Mouse (Mus musculus) midbrain, embryonic 15.5 days (tissue): ENCODE results near the gene Stk32b. TPM values are rescaled to one million over a fixed set of nuclear protein-coding genes. Genes with fewer than 3 reads are reported as not detected.

Source experiments
- ATAC-seq: fragments of 200-750 bp; cut with Nextera tagmentation; replicated peaks from 2 replicates; pipeline ENCODE4 v1.8.0; 2017; ENCODE audit warnings: moderate TSS enrichment
- H3K27ac ChIP-seq: fragments of 300-500 bp; sonication (generic); 2 replicates; pipeline ENCODE4 v1.5.1; 2015; ENCODE audit warnings: mild to moderate bottlenecking, inconsistent platforms
- H3K27me3 ChIP-seq: fragments of 300-500 bp; sonication (generic); replicated peaks from 2 replicates; pipeline ENCODE4 v1.6.1; 2015; ENCODE audit warnings: inconsistent platforms
- H3K36me3 ChIP-seq: fragments of 300-500 bp; sonication (generic); replicated peaks from 2 replicates; pipeline ENCODE4 v1.6.1; 2015; ENCODE audit warnings: inconsistent platforms
- H3K4me1 ChIP-seq: fragments of 300-500 bp; sonication (generic); 2 replicates; pipeline ENCODE4 v1.6.1; 2015; ENCODE audit warnings: inconsistent platforms
- H3K4me2 ChIP-seq: fragments of 300-500 bp; sonication (generic); 2 replicates; pipeline ENCODE4 v1.6.1; 2015; ENCODE audit warnings: inconsistent platforms, mild to moderate bottlenecking, moderate library complexity
- H3K4me3 ChIP-seq: fragments of 300-500 bp; sonication (generic); 2 replicates; pipeline ENCODE4 v1.5.1; 2015; ENCODE audit warnings: mild to moderate bottlenecking, inconsistent platforms
- H3K9ac ChIP-seq: fragments of 300-500 bp; sonication (generic); 2 replicates; pipeline ENCODE4 v1.6.1; 2015; ENCODE audit warnings: mild to moderate bottlenecking, inconsistent platforms
- H3K9me3 ChIP-seq: fragments of 300-500 bp; sonication (generic); 2 replicates; pipeline ENCODE4 v1.6.1; 2016; ENCODE audit warnings: inconsistent platforms
- WGBS: fragments of 180-500 bp; shearing (Covaris S2); methylation state at CpG from one replicate; pipeline ENCODE4 v1.1.7; 2015; ENCODE audit warnings: mixed read lengths; 5-methylcytosine and 5-hydroxymethylcytosine counted together
- polyA plus RNA-seq: library from polyadenylated mRNA; unstranded; fragments of >200 nt; fragmentation: Nextera tagmentation; extraction: Ambion mirVana; gene quantifications from 2 replicates; pipeline ENCODE4 v1.2.1, GENCODE M21; 2015

Stk32b gene
- polyA plus RNA-seq, 1 experiment from 2014 or later = 31.7 TPM

DNA sequence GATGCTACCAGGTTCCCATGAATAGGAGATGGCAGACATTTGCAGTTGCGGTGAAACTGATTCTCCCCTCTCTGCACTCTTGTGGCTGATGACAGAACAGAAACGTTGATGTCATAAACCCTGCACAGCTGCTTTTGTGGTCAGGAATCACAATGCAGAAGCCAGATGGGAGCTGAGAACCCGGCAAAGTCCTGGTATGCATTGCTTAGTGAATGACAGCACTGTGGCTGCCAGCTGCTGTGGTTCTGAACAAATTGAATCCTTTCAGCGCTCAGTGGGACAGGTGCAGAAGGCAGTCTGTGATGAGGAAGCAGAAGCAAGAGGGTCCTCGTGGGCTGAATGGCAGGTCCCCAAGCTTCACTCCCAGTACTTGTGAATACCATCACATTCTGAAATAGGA lies 247.9 kb downstream of the Stk32b start:
- H3K27ac ChIP-seq = no peak overlapping the region
- no peak overlapping the region for H3K4me3 ChIP-seq
- H3K4me1 ChIP-seq = no peaks in the 10 kb centered on the region
- H3K27me3 ChIP-seq = no peaks in the 10 kb centered on the region
- H3K36me3 ChIP-seq = no peaks in the 10 kb centered on the region
- WGBS = 70% methylated on average over 5 of the region's 5 CpGs
- H3K9ac ChIP-seq = no peak overlapping the region
- H3K9me3 ChIP-seq = no peaks in the 10 kb centered on the region
- H3K4me2 ChIP-seq = no peak overlapping the region
- no peak for ATAC-seq

- no peak overlapping the region for H3K4me3 ChIP-seq
- H3K36me3 ChIP-seq = no peaks in the 10 kb centered on the region
- no peaks in the 10 kb centered on the region for H3K4me1 ChIP-seq
- no peak for ATAC-seq
- H3K27me3 ChIP-seq = no peaks in the 10 kb centered on the region
- no peaks in the 10 kb centered on the region for H3K9me3 ChIP-seq
- H3K9ac ChIP-seq = no peak overlapping the region
- no peak overlapping the region for H3K27ac ChIP-seq
- no peak overlapping the region for H3K4me2 ChIP-seq
- WGBS = 87% methylated on average over 2 of the region's 2 CpGs
These were observed 249.3 kb downstream of the Stk32b start for GRCm38 (mm10) chr5:37467646-37468045.

DNA sequence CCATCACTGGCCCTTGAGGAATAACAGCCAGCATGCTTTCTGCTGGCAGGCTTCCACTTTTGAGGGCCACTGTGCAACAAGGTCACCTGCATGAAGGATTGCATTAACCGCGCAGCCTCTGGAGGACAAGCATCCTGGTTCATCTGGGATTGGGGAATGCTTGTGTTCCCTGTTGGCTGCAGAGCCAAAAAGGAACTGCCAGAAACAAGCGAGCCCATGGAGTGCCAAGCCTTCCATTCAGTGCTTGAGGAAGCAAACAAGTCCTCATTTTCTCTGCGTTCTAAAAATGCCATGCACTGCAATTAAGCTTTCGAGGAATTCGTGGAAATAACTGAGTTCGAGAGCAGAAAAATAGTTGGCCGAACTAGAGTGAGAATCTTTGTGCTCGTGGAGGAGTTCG lies 251.5 kb downstream of the Stk32b start:
- 93% methylated on average over 10 of the region's 10 CpGs for WGBS
- Histone ChIP-seq H3K9ac (no peak overlapping the region), H3K36me3 (no peaks in the 10 kb centered on the region), H3K27me3 (no peaks in the 10 kb centered on the region), H3K4me1 (no peaks in the 10 kb centered on the region), H3K9me3 (no peaks in the 10 kb centered on the region), H3K27ac (no peak overlapping the region), H3K4me3 (no peak overlapping the region), H3K4me2 (no peak overlapping the region)
- ATAC-seq = no peak

GRCm38 (mm10) chr5:37458236-37458635 lies 258.7 kb downstream of the Stk32b start:
- Histone ChIP-seq H3K4me3 (no peak overlapping the region), H3K9ac (no peak overlapping the region), H3K27ac (no peak overlapping the region), H3K4me2 (no peak overlapping the region), H3K4me1 (no peaks in the 10 kb centered on the region), H3K9me3 (no peaks in the 10 kb centered on the region), H3K36me3 (no peaks in the 10 kb centered on the region), H3K27me3 (no peaks in the 10 kb centered on the region)
- ATAC-seq = no peak
- WGBS = 55% methylated on average over 2 of the region's 2 CpGs

GRCm38 (mm10) chr5:37457831-37458230 lies 259.1 kb downstream of the Stk32b start:
- whole genome bisulfite sequencing = 95% methylated on average over 2 of the region's 2 CpGs
- ATAC-seq = no peak
- Histone ChIP-seq H3K4me2 (no peak overlapping the region), H3K4me1 (no peaks in the 10 kb centered on the region), H3K9ac (no peak overlapping the region), H3K4me3 (no peak overlapping the region), H3K27ac (no peak overlapping the region), H3K27me3 (no peaks in the 10 kb centered on the region), H3K36me3 (no peaks in the 10 kb centered on the region), H3K9me3 (no peaks in the 10 kb centered on the region)

GRCm38 (mm10) chr5:37457191-37457590 lies 259.8 kb downstream of the Stk32b start:
- H3K9me3 ChIP-seq = no peaks in the 10 kb centered on the region
- no peaks in the 10 kb centered on the region for H3K4me1 ChIP-seq
- H3K27ac ChIP-seq = no peak overlapping the region
- no peak overlapping the region for H3K9ac ChIP-seq
- H3K36me3 ChIP-seq = no peaks in the 10 kb centered on the region
- H3K4me3 ChIP-seq = no peak overlapping the region
- no peak overlapping the region for H3K4me2 ChIP-seq
- H3K27me3 ChIP-seq = no peaks in the 10 kb centered on the region
- WGBS = 77% methylated on average over 5 of the region's 5 CpGs
- no peak for ATAC-seq

GRCm38 (mm10) chr5:37456590-37456989 lies 260.4 kb downstream of the Stk32b start:
- Histone ChIP-seq H3K4me1 (no peaks in the 10 kb centered on the region), H3K4me3 (no peak overlapping the region), H3K4me2 (no peak overlapping the region), H3K9me3 (no peaks in the 10 kb centered on the region), H3K27ac (no peak overlapping the region), H3K9ac (no peak overlapping the region), H3K36me3 (no peaks in the 10 kb centered on the region), H3K27me3 (no peaks in the 10 kb centered on the region)
- WGBS = 75% methylated on average over 2 of the region's 2 CpGs
- no peak for ATAC-seq

DNA sequence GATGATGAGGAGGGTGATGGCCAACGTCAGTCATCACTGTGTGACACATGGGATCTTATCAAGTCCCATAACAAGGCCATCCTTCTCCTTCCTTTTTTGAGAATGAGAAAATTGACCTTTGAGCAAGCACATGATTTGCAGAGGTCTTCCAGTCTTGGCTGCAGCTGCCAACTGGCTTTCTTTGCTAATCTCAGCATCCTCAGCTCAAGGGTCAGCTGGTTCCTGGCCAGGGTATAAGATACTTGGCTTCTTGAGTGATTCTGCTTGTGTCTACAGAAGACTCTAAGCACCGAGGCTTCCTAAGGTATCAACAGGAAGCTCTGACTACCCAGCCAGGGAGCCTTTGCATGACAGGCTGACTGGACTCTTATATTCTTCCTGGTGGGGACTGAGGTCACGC lies 269.4 kb downstream of the Stk32b start:
- Histone ChIP-seq H3K4me2 (no peak overlapping the region), H3K9me3 (no peaks in the 10 kb centered on the region), H3K4me1 (no peaks in the 10 kb centered on the region), H3K36me3 (no peaks in the 10 kb centered on the region), H3K4me3 (no peak overlapping the region), H3K27ac (no peak overlapping the region), H3K27me3 (no peaks in the 10 kb centered on the region), H3K9ac (no peak overlapping the region)
- ATAC-seq = no peak
- 91% methylated on average over 3 of the region's 3 CpGs for WGBS

GRCm38 (mm10) chr5:37442767-37443166 lies 274.2 kb downstream of the Stk32b start:
- Histone ChIP-seq H3K36me3 (no peaks in the 10 kb centered on the region), H3K27me3 (no peaks in the 10 kb centered on the region), H3K4me3 (no peak overlapping the region), H3K9ac (no peak overlapping the region), H3K4me2 (no peak overlapping the region), H3K4me1 (no peaks in the 10 kb centered on the region), H3K27ac (no peak overlapping the region), H3K9me3 (no peaks in the 10 kb centered on the region)
- no peak for ATAC-seq
- 78% methylated on average over 2 of the region's 2 CpGs for WGBS

DNA sequence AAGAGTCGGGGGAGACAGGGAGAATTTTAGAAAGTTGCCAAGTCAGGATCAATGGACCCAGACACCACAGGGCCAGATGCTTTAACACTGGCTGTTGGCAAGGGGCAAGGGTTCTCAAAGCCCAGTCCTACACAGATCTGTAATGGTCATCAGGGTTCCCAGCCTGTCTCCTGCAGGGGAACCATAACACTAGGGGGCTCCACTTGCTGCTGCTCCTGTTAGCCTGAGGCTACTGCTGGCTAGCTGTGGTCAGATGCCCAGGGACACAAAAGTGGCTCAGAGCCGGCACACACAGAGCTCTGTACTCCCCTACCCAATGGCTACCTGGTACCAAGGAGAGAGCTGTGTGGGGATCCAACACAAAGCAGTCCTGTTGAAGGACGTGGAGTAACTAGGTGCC lies 281.6 kb downstream of the Stk32b start:
- Histone ChIP-seq H3K9ac (no peak overlapping the region), H3K4me3 (no peak overlapping the region), H3K36me3 (no peaks in the 10 kb centered on the region), H3K4me2 (no peak overlapping the region), H3K4me1 (no peaks in the 10 kb centered on the region), H3K27ac (no peak overlapping the region), H3K27me3 (no peaks in the 10 kb centered on the region), H3K9me3 (no peaks in the 10 kb centered on the region)
- ATAC-seq = no peak
- WGBS = 69% methylated on average over 3 of the region's 3 CpGs

DNA sequence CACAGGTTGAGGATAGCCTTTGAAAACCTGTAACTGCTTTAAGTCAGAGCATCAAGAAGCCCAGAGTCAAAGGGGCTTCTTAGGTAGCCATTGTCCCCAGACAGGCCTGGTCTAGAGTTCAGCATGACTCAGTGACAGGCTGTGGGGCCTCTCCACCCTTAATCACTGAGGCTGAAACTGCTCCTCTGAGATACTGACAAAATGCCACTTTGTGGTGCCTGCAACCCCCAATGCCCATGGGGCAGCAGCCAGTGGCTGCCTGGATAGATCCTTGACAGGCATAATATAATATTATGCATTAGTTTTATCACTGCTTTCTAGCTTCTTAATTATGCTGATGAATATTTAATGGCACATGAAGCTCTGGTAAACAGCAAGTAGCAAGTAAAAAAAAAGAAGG lies 289.8 kb downstream of the Stk32b start:
- H3K27me3 ChIP-seq = no peaks in the 10 kb centered on the region
- H3K27ac ChIP-seq = no peak overlapping the region
- no peak for ATAC-seq
- no peaks in the 10 kb centered on the region for H3K9me3 ChIP-seq
- no peak overlapping the region for H3K9ac ChIP-seq
- no peak overlapping the region for H3K4me2 ChIP-seq
- H3K4me3 ChIP-seq = no peak overlapping the region
- no peaks in the 10 kb centered on the region for H3K36me3 ChIP-seq
- H3K4me1 ChIP-seq = no peaks in the 10 kb centered on the region

DNA sequence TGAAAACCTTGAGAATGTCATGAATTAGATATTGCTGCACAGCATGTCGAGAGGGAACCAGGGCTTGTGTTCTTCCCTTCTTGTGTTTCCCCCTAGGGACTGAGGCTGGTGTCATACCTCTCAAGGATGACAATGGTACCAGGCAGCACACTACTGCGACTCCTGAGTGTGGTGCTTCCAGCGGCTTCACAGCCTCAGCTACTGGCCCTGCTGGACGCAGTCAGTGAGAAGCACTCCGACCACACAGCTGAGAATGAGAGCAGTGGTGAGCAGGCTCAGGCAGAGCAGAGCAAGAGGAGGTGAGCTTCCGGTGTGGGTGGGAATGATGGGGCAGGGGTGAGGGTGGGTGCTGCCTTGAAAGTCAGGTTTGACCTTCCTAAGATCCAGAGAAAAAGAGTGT lies 297.9 kb downstream of the Stk32b start:
- ATAC-seq = peak; percentile 45
- no peak overlapping the region for H3K4me3 ChIP-seq
- 76% methylated on average over 6 of the region's 6 CpGs for WGBS
- 0 out of 2 replicates have a peak overlapping the region, but pooled peaks have one; percentile 22 for H3K27ac ChIP-seq
- 0 out of 2 replicates have a peak, but pooled peaks cover 3% of the 10 kb centered on the region for H3K4me1 ChIP-seq
- H3K36me3 ChIP-seq = no peaks in the 10 kb centered on the region
- no peak overlapping the region for H3K9ac ChIP-seq
- no peaks in the 10 kb centered on the region for H3K27me3 ChIP-seq
- H3K4me2 ChIP-seq = no peak overlapping the region
- no peaks in the 10 kb centered on the region for H3K9me3 ChIP-seq
